Mouse (Mus musculus) stomach, embryonic 14.5 days (tissue): ENCODE measurements around the gene Espl1. TPM values are rescaled to one million over a fixed set of nuclear protein-coding genes. Genes with fewer than 3 reads are reported as not detected.
A peak's percentile ranks its signal among the peaks of the same experiment; 100 is the strongest.

Experiments used
- ATAC-seq: fragments of 200-750 bp; cut with Nextera tagmentation; 2 replicates; pipeline ENCODE4 v1.8.0; 2017; ENCODE audit warnings: low read depth, moderate TSS enrichment; ENCODE audit not compliant: insufficient number of reproducible peaks, insufficient read depth, low FRiP score
- H3K27ac ChIP-seq: fragments of 300-500 bp; sonication (generic); 2 replicates; pipeline ENCODE4 v1.5.1; 2014; ENCODE audit warnings: mild to moderate bottlenecking, low read length, moderate library complexity, mixed read lengths
- H3K27me3 ChIP-seq: fragments of 300-500 bp; sonication (generic); 2 replicates; pipeline ENCODE4 v1.6.1; 2014; ENCODE audit warnings: low read length, control low read depth, mixed read lengths; ENCODE audit not compliant: control insufficient read depth, insufficient read depth
- H3K36me3 ChIP-seq: fragments of 300-500 bp; sonication (generic); 2 replicates; pipeline ENCODE4 v1.6.1; 2014; ENCODE audit warnings: mild to moderate bottlenecking, control low read depth, low read length, moderate library complexity, mixed read lengths; ENCODE audit not compliant: control insufficient read depth, insufficient read depth
- H3K4me1 ChIP-seq: fragments of 300-500 bp; sonication (generic); 2 replicates; pipeline ENCODE4 v1.6.1; 2014; ENCODE audit warnings: low read length, control low read depth, mixed read lengths; ENCODE audit not compliant: control insufficient read depth, insufficient read depth
- H3K4me2 ChIP-seq: fragments of 300-500 bp; sonication (generic); replicated peaks from 2 replicates; pipeline ENCODE4 v1.6.1; 2014; ENCODE audit warnings: low read depth, low read length, control low read depth
- H3K4me3 ChIP-seq: fragments of 300-500 bp; sonication (generic); 2 replicates; pipeline ENCODE4 v1.5.1; 2014; ENCODE audit warnings: low read depth, low read length, control low read depth
- H3K9ac ChIP-seq: fragments of 300-500 bp; sonication (generic); replicated peaks from 2 replicates; pipeline ENCODE4 v1.6.1; 2014; ENCODE audit warnings: low read depth, mild to moderate bottlenecking, control low read depth, low read length, moderate library complexity, mixed read lengths
- H3K9me3 ChIP-seq: fragments of 300-500 bp; sonication (generic); 2 replicates; pipeline ENCODE4 v1.6.1; 2016; ENCODE audit warnings: low read depth, low read length, control low read depth; ENCODE audit not compliant: control insufficient read depth
- WGBS: fragments of 180-500 bp; shearing (Covaris S2); extraction: QIAGEN DNeasy Blood & Tissue Kit; methylation state at CpG from one replicate; pipeline ENCODE4 v1.1.7; 2014; 5-methylcytosine and 5-hydroxymethylcytosine counted together
- polyA plus RNA-seq: library from polyadenylated mRNA; unstranded; fragments of >200 nt; fragmentation: Nextera tagmentation; extraction: Ambion mirVana; gene quantifications from 2 replicates; pipeline ENCODE4 v1.2.1, GENCODE M21; 2014

Espl1 gene
- polyA plus RNA-seq, 1 experiment from 2014 or later = 25.4 TPM

- Histone ChIP-seq H3K9ac (peak overlapping the region; percentile 80), H3K9me3 (no peaks in the 10 kb centered on the region), H3K4me1 (peaks cover 11% of the 10 kb centered on the region; the same call in 1 of the 2 replicates), H3K36me3 (peaks cover 10% of the 10 kb centered on the region), H3K4me3 (peak overlapping the region; percentile 81), H3K27me3 (no peaks in the 10 kb centered on the region), H3K4me2 (peak overlapping the region; percentile 89), H3K27ac (peak overlapping the region; percentile 89; the same call in 1 of the 2 replicates)
- peak; percentile 20; the same call in 1 of the 2 replicates for ATAC-seq
- 22% methylated on average over 13 of the region's 13 CpGs for WGBS
These were observed 16.1 kb upstream of the Espl1 start for GRCm38 (mm10) chr15:102279783-102280520.

GRCm38 (mm10) chr15:102280623-102281022 is 15.4 kb upstream of the Espl1 start:
- no peaks in the 10 kb centered on the region for H3K9me3 ChIP-seq
- H3K4me2 ChIP-seq = peak overlapping the region; percentile 89; the same call in 1 of the 2 replicates
- no peak for ATAC-seq
- H3K4me1 ChIP-seq = peaks cover 11% of the 10 kb centered on the region; the same call in 1 of the 2 replicates
- 95% methylated on average over 19 of the region's 19 CpGs for WGBS
- 0 out of 2 replicates have a peak overlapping the region, but pooled peaks have one; percentile 89 for H3K27ac ChIP-seq
- no peak overlapping the region for H3K9ac ChIP-seq
- H3K36me3 ChIP-seq = peaks cover 10% of the 10 kb centered on the region
- H3K27me3 ChIP-seq = no peaks in the 10 kb centered on the region
- H3K4me3 ChIP-seq = peak overlapping the region; percentile 81; the same call in 1 of the 2 replicates

GRCm38 (mm10) chr15:102282463-102283292 is 13.4 kb upstream of the Espl1 start:
- H3K4me1 ChIP-seq = peaks cover 11% of the 10 kb centered on the region; the same call in 1 of the 2 replicates
- H3K27ac ChIP-seq = no peak overlapping the region
- H3K9me3 ChIP-seq = no peaks in the 10 kb centered on the region
- H3K4me3 ChIP-seq = no peak overlapping the region
- no peak overlapping the region for H3K9ac ChIP-seq
- H3K36me3 ChIP-seq = peaks cover 10% of the 10 kb centered on the region
- no peak for ATAC-seq
- 80% methylated on average over 8 of the region's 8 CpGs for WGBS
- no peaks in the 10 kb centered on the region for H3K27me3 ChIP-seq
- H3K4me2 ChIP-seq = no peak overlapping the region

DNA sequence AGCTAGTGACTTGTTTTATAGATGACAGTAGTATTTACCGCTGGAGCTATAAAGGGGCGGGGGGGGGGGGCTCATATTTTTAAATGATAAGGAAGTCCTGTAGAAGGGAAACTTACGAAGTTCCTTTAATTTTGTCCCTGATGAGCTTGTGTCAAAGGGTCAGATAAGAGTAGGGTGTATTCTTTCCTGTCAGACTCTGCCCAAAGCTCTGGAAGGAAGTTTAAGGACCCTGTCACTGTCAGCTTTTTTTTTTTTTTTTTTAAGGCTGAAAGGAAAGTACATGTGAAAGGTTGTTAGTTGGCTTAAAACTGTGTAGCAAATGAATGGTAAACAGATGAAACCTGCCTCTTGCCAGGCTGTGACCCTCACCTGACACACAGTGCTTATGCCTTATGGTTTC is 12.4 kb upstream of the Espl1 start:
- Histone ChIP-seq H3K4me3 (no peak overlapping the region), H3K27me3 (no peaks in the 10 kb centered on the region), H3K4me1 (peaks cover 10% of the 10 kb centered on the region; the same call in 1 of the 2 replicates), H3K4me2 (no peak overlapping the region), H3K9ac (no peak overlapping the region), H3K27ac (no peak overlapping the region), H3K9me3 (no peaks in the 10 kb centered on the region), H3K36me3 (peaks cover 10% of the 10 kb centered on the region)
- WGBS = 64% methylated on average over 3 of the region's 3 CpGs
- no peak for ATAC-seq

DNA sequence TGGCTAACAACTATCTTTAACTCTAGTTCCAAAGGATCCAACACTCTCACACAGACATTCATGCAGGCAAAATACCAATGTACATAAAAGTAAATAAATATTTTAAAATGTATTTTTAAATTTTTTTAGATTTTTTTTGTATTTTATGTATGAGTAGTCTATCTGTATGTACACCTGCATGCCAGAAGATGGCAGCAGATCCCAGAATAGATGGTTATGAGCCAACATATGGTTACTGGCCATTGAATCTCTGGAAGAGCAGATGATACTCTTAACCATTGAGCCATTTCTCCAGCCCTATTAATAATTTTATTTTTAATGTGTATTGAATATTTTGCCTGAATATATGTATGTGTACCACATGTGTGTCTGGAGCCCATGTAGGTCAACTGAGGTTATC is 8.7 kb upstream of the Espl1 start:
- Histone ChIP-seq H3K9me3 (no peaks in the 10 kb centered on the region), H3K4me1 (no peaks in the 10 kb centered on the region), H3K4me3 (no peak overlapping the region), H3K9ac (no peak overlapping the region), H3K4me2 (no peak overlapping the region), H3K27ac (no peak overlapping the region; the same call in 1 of the 2 replicates), H3K36me3 (no peaks in the 10 kb centered on the region), H3K27me3 (no peaks in the 10 kb centered on the region)
- 0 out of 2 replicates have a peak, but pooled peaks have one; percentile 16 for ATAC-seq

- 5% methylated on average over 24 of the region's 24 CpGs for WGBS
- Histone ChIP-seq H3K9me3 (no peaks in the 10 kb centered on the region), H3K4me3 (peak overlapping the region; percentile 69), H3K36me3 (peaks cover 30% of the 10 kb centered on the region), H3K27me3 (no peaks in the 10 kb centered on the region), H3K4me1 (0 out of 2 replicates have a peak, but pooled peaks cover 3% of the 10 kb centered on the region), H3K9ac (peak overlapping the region; percentile 37), H3K27ac (no peak overlapping the region), H3K4me2 (peak overlapping the region; percentile 69)
- ATAC-seq = no peak
These were observed 421 bp downstream of the Espl1 start for GRCm38 (mm10) chr15:102296368-102297006.

DNA sequence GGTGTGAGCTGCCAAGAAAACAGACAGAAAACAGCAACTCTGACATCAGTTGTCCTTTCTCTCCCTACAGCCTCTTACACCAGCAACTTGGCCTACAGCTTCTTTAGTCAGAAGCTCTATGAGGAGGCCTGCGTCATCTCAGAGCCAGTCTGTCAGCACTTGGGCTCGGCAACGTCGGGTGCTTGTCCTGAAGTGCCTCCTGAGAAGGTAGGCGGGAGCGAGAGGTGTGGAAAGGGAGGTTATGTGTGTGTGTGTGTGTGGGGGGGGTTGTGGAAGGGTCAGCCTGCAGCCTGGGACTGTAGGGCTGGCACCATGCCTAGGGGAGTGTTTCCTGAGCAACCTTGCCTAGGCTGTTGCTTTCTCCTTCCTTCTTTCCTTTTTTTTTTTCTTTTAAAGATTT is 6.5 kb downstream of the Espl1 start:
- H3K9ac ChIP-seq = no peak overlapping the region
- H3K4me2 ChIP-seq = no peak overlapping the region
- H3K36me3 ChIP-seq = peaks cover 60% of the 10 kb centered on the region
- ATAC-seq = no peak
- no peak overlapping the region for H3K27ac ChIP-seq
- no peak overlapping the region for H3K4me3 ChIP-seq
- H3K9me3 ChIP-seq = no peaks in the 10 kb centered on the region
- no peaks in the 10 kb centered on the region for H3K4me1 ChIP-seq
- no peaks in the 10 kb centered on the region for H3K27me3 ChIP-seq
- 81% methylated on average over 6 of the region's 6 CpGs for WGBS

GRCm38 (mm10) chr15:102308717-102309116 is 12.7 kb downstream of the Espl1 start:
- Histone ChIP-seq H3K36me3 (peaks cover 54% of the 10 kb centered on the region), H3K9me3 (no peaks in the 10 kb centered on the region), H3K4me1 (no peaks in the 10 kb centered on the region; the same call in 1 of the 2 replicates), H3K4me2 (no peak overlapping the region), H3K4me3 (no peak overlapping the region), H3K9ac (no peak overlapping the region), H3K27ac (no peak overlapping the region), H3K27me3 (no peaks in the 10 kb centered on the region)
- 87% methylated on average over 9 of the region's 9 CpGs for WGBS
- ATAC-seq = no peak
